Mouse (Mus musculus): ENCODE data around the gene Hist1h1d.

The Hist1h1d gene

GRCm38 (mm10) chr13:23573034-23573897 lies 20.2 kb downstream of the Hist1h1d start:
- peak; percentile 51 for DNase-seq (ENCODE audit: low read depth, low spot score)

GRCm38 (mm10) chr13:23573898-23574524 lies 20.9 kb downstream of the Hist1h1d start, which contains the start of the genes Hist1h2bf and Hist1h2ad:
Hist1h2bf (minus strand) TSS chr13:23574196.
Hist1h2ad (plus strand) TSS chr13:23574381.
- DNase-seq (ENCODE audit: low read depth, low spot score): peak; percentile 100

- DNase-seq (ENCODE audit: low read depth, low spot score): peak; percentile 62
Observed at GRCm38 (mm10) chr13:23574546-23575170, 21.6 kb downstream of the Hist1h1d start.

- peak; percentile 91 for DNase-seq (ENCODE audit: low read depth, low spot score)
Observed at GRCm38 (mm10) chr13:23575271-23575851, 22.3 kb downstream of the Hist1h1d start, which contains the start of gene Hist1h3d. Hist1h3d (plus strand) TSS chr13:23575763.

- peak; percentile 42 for DNase-seq (ENCODE audit: low read depth, low spot score)
Observed at GRCm38 (mm10) chr13:23575864-23576313, 22.8 kb downstream of the Hist1h1d start.

- peak; percentile 81 for DNase-seq (ENCODE audit: low read depth, low spot score)
Observed at GRCm38 (mm10) chr13:23576351-23576881, 23.4 kb downstream of the Hist1h1d start.

- DNase-seq (ENCODE audit: low read depth, low spot score): no peak
Observed at GRCm38 (mm10) chr13:23576906-23577639, 24.0 kb downstream of the Hist1h1d start.

- no peak for DNase-seq (ENCODE audit: low read depth, low spot score)
Observed at GRCm38 (mm10) chr13:23577835-23578234, 24.8 kb downstream of the Hist1h1d start.

- peak; percentile 98 for DNase-seq (ENCODE audit: low read depth, low spot score)
Observed at GRCm38 (mm10) chr13:23581408-23582218, 28.6 kb downstream of the Hist1h1d start, which contains the start of gene Hist1h4d. Hist1h4d (plus strand) TSS chr13:23581598.

- DNase-seq (ENCODE audit: low read depth, low spot score): peak; percentile 90
Observed at GRCm38 (mm10) chr13:23582219-23583056, 29.4 kb downstream of the Hist1h1d start.

GRCm38 (mm10) chr13:23583387-23584068 lies 30.5 kb downstream of the Hist1h1d start:
- no peak for DNase-seq (ENCODE audit: low read depth, low spot score)

- DNase-seq (ENCODE audit: low read depth, low spot score): peak; percentile 64
Observed at GRCm38 (mm10) chr13:23584331-23584730, 31.3 kb downstream of the Hist1h1d start.

- peak; percentile 92 for DNase-seq (ENCODE audit: low read depth, low spot score)
Observed at GRCm38 (mm10) chr13:23585029-23585441, 32.0 kb downstream of the Hist1h1d start.

GRCm38 (mm10) chr13:23585442-23586098 lies 32.5 kb downstream of the Hist1h1d start:
- DNase-seq (ENCODE audit: low read depth, low spot score): peak; percentile 96

- peak; percentile 89 for DNase-seq (ENCODE audit: low read depth, low spot score)
Observed at GRCm38 (mm10) chr13:23586099-23586939, 33.3 kb downstream of the Hist1h1d start.

GRCm38 (mm10) chr13:23586940-23587225 lies 33.8 kb downstream of the Hist1h1d start:
- peak; percentile 42 for DNase-seq (ENCODE audit: low read depth, low spot score)

GRCm38 (mm10) chr13:23591206-23591605 lies 38.1 kb downstream of the Hist1h1d start:
- no peak for DNase-seq (ENCODE audit: low read depth, low spot score)
